Mouse (Mus musculus) embryonic facial prominence, embryonic 10.5 days (tissue): ENCODE results near the gene Gm45618. TPM values are rescaled to one million over a fixed set of nuclear protein-coding genes. Genes with fewer than 3 reads are reported as not detected.

Source experiments
- DNase-seq: peaks from one replicate; pipeline ENCODE4 v3.0.0-alpha.2; 2017; ENCODE audit warnings: low spot score
- H3K27ac ChIP-seq: fragments of 300-500 bp; sonication (generic); replicated peaks from 2 replicates; pipeline ENCODE4 v1.5.1; 2016; ENCODE audit warnings: mild to moderate bottlenecking
- H3K27me3 ChIP-seq: fragments of 300-500 bp; sonication (generic); replicated peaks from 2 replicates; pipeline ENCODE4 v1.6.1; 2016; ENCODE audit warnings: low read depth, mild to moderate bottlenecking; ENCODE audit not compliant: poor library complexity, severe bottlenecking
- H3K36me3 ChIP-seq: fragments of 300-500 bp; sonication (generic); replicated peaks from 2 replicates; pipeline ENCODE4 v1.6.1; 2016; ENCODE audit warnings: mild to moderate bottlenecking, moderate library complexity
- H3K4me1 ChIP-seq: fragments of 300-500 bp; sonication (generic); 2 replicates; pipeline ENCODE4 v1.6.1; 2016
- H3K4me3 ChIP-seq: fragments of 300-500 bp; sonication (generic); 2 replicates; pipeline ENCODE4 v1.5.1; 2016; ENCODE audit warnings: mild to moderate bottlenecking, moderate library complexity
- H3K9me3 ChIP-seq: fragments of 300-500 bp; sonication (generic); 2 replicates; pipeline ENCODE4 v1.6.1; 2016; ENCODE audit warnings: mild to moderate bottlenecking
- WGBS: fragments of 180-500 bp; shearing (Covaris S2); methylation state at CpG from one replicate; pipeline ENCODE4 v1.1.7; 2016; 5-methylcytosine and 5-hydroxymethylcytosine counted together
- polyA plus RNA-seq: library from polyadenylated mRNA; unstranded; fragments of >200 nt; fragmentation: Nextera tagmentation; extraction: Ambion mirVana; gene quantifications from 2 replicates; pipeline ENCODE4 v1.2.1, GENCODE M21; 2016

The Gm45618 gene
- polyA plus RNA-seq, 1 experiment from 2014 or later, result not detected

DNA sequence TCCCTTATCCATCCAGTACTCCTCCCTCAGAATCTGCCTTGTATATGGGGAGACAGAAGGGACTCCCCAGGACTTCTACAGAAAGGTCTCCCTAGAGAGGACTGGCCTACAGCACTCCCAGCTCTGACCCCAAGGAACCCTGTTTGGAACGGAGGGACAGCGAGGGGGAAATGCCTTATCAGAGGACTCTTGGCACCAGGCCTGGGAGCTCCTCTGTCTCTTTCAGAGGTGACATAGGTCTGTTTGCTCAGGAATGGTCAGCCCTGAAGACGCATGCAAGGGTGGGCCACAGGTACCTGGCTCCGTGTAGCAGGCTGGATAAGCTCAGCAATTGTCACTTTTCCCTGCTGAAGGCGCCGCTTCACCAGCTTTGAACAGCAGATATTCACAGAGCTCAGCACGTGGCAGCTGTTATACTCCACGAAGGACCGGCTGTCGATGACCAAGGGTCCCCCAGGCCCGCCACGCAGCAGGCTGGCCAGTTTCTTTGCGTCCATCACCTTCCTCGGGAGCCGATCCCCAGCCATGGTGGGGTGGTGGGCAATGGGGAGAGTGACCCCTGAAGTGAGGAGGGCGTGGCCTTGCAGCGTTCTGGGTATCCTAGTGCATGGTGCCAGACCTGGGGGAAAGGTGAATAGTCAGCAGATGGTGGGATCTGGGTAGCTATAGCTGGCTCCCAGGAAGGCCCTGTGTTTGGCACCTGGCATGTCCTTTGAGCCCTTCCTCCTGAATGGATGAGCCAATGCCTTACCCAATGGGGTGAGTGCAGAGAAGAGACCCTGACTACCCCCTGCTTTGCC lies 30.7 kb downstream of the Gm45618 start:
- Histone ChIP-seq H3K4me1 (peaks cover 38% of the 10 kb centered on the region), H3K36me3 (no peaks in the 10 kb centered on the region), H3K27me3 (peaks cover 100% of the 10 kb centered on the region), H3K4me3 (no peak overlapping the region), H3K9me3 (no peaks in the 10 kb centered on the region), H3K27ac (no peak overlapping the region)
- DNase-seq, result no peak
- 62% methylated on average over 17 of the region's 17 CpGs for whole genome bisulfite sequencing

DNA sequence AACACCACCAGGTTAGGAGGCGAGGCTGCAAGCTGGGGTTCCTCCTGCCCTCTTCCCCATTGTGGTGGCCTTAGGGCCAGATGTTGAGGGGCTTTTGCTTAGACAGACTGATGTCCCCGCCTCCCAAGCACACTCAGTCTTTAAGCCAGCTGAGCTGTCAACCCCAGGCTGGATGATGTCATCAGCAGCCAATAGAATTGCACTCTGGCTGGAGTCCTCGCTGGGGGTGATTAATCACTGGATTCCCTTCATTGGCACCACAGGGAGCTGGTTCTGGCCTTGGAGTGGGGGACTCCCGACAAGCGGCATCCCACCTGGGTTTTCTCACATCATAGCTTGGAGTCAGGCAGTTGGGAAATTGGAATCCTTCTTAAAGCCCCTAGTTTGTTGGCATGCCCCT lies 31.6 kb downstream of the Gm45618 start:
- peaks cover 29% of the 10 kb centered on the region for H3K4me1 ChIP-seq
- no peaks in the 10 kb centered on the region for H3K36me3 ChIP-seq
- H3K27me3 ChIP-seq, result peaks cover 100% of the 10 kb centered on the region
- H3K27ac ChIP-seq, result no peak overlapping the region
- no peaks in the 10 kb centered on the region for H3K9me3 ChIP-seq
- H3K4me3 ChIP-seq, result no peak overlapping the region
- DNase-seq, result peak; percentile 58
- 4% methylated on average over 5 of the region's 5 CpGs for WGBS

DNA sequence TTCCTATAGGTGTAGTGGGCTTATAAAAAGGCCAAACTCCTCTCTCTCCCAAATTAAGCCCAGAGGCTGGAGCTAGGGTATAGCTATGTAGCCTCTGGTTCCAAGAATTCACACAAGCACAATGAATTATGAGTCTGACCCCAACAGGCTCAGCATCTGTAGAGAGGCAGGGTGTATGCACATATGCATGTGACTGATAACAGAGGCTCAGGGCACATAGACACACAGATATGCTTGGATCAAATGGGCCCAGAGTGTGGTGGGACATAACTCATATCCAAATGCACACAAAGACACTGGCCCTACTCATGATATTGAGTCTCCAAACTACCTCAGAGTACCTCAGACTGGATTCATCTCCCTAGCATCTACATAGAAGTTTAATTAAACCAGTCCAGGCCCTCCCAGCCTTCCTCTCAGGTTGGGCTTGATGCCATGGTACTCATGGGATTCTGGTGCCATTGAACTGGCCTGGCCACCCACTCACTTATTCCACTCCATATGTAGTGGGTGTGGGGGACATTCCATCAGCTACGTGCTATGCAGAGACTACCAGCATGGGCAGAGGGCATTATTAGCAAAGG lies 33.4 kb downstream of the Gm45618 start:
- Histone ChIP-seq H3K27me3 (peaks cover 100% of the 10 kb centered on the region), H3K9me3 (no peaks in the 10 kb centered on the region), H3K4me3 (no peak overlapping the region), H3K27ac (peak overlapping the region; percentile 41; the same call in 1 of the 2 replicates), H3K4me1 (peaks cover 32% of the 10 kb centered on the region), H3K36me3 (peaks cover 6% of the 10 kb centered on the region; the same call in 1 of the 2 replicates)
- WGBS, result 92% methylated on average over 1 of the region's 1 CpGs
- no peak for DNase-seq

DNA sequence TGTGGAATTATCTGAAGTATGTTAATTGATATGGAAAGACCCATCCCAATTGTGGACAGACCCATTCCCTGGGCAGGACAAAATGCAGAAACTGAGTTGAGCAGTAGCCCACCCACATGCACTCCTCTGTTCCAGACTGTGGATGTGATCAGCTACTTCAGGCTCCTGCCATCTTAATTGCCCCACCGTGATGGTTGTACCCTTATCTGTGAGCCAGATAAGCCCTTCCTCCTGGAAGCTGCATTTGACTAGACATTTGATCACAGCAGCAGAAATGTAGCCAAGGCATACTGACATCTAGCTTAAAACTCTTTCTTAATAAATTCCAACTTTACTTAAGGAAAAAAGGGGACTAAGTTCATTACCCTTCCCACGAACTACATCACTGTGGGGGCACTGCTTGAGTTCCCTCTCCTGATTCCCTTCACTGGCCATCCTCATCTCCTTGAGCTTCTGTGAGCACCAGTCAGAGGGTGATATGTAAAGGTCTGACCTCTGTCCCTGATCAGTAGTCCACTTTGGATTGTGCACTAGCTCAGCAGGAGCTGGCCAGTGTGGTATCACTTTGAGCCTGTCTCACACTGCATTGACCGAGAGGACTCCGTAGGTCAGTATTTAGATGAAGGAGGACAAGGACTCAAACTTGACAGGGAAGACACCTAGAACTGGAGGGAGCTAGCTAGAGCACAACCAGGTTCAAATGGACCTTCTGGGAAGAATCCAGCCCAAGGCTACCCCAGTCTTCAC lies 34.2 kb downstream of the Gm45618 start:
- Histone ChIP-seq H3K4me1 (peaks cover 31% of the 10 kb centered on the region), H3K9me3 (no peaks in the 10 kb centered on the region), H3K27me3 (peaks cover 100% of the 10 kb centered on the region), H3K4me3 (no peak overlapping the region), H3K36me3 (peaks cover 10% of the 10 kb centered on the region; the same call in 1 of the 2 replicates), H3K27ac (no peak overlapping the region)
- WGBS, result 84% methylated on average over 4 of the region's 4 CpGs
- DNase-seq, result no peak

DNA sequence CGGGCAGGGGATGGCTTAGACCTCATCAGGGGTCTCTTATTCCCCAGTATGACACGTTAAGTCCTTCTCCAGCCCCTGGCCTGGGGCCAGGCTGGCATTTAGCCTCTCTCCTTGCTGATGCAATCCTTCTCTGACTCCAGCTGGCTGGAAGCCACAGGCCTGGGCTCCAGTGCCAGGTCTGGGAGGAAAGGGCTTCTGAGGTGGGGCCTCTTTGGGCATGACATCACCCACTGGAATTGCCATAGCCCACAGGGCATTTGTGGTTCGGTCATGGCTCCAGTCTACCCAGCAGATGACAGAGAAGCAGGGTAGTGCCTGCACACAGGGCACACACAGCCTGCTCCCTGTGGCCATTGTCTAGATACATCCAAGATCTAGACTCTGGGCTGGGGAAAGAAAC lies 35.7 kb downstream of the Gm45618 start:
- WGBS, result 53% methylated on average over 3 of the region's 3 CpGs
- H3K4me3 ChIP-seq, result no peak overlapping the region
- H3K27ac ChIP-seq, result no peak overlapping the region
- H3K9me3 ChIP-seq, result no peaks in the 10 kb centered on the region
- H3K27me3 ChIP-seq, result peaks cover 99% of the 10 kb centered on the region
- peaks cover 10% of the 10 kb centered on the region; the same call in 1 of the 2 replicates for H3K36me3 ChIP-seq
- peaks cover 28% of the 10 kb centered on the region for H3K4me1 ChIP-seq
- no peak for DNase-seq

DNA sequence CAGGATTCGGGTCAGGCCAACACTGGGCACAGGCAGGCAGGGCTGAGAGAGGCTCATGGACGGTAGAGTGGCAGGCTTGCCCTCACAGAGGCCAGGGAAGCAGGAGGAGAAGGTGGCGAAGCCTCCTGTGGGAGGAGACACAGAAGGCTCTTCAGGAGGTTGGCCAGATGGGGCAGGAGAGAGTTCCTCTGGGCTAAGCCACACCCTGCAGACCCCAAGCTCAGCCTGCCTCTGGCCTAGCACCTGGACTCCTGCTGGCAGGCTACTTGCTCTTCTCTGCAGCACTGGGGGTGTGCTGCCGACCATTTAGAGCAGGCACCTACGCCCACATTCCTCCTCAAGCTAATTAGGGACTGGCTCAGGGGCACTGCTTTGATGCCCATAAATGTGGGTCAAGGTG lies 36.1 kb downstream of the Gm45618 start:
- no peak for DNase-seq
- Histone ChIP-seq H3K27ac (no peak overlapping the region), H3K9me3 (no peaks in the 10 kb centered on the region), H3K4me3 (no peak overlapping the region), H3K27me3 (peaks cover 99% of the 10 kb centered on the region), H3K4me1 (peaks cover 24% of the 10 kb centered on the region), H3K36me3 (peaks cover 10% of the 10 kb centered on the region; the same call in 1 of the 2 replicates)
- WGBS, result 18% methylated on average over 5 of the region's 5 CpGs

DNA sequence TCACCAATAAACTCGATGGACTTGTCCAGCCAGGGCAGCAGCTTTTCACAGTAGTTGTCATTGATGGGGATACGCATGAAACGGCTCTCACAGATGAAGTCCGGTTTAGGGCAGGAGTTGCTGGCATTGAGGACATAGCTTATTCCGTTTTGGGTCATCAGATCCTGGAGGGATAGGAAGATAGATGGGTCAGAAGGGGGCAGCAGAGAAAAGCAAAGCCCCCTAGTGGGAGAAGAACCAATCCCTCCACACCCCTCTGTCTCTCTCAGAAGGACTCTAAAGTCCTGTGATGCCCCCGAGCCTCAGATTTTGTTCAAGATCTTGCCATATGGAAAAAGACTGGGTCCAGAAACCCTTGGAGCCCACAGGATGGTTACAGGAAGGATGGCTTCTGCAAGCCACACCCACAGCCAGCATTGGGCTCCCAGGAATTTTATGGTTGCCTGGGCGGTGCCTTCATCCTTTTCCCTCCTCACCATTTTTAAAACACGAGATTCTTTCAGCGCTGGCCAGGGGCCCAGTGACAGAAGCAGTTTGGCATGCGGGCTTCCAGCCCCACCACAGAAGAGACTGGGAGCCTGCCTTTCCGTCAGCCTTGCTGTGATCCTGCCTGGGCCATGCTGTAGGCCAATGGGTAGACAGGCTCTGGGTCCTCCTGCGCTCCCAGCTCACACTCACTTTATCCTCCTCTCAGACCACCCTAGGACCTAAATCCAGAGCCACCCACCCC lies 36.8 kb downstream of the Gm45618 start:
- H3K9me3 ChIP-seq, result no peaks in the 10 kb centered on the region
- WGBS, result 32% methylated on average over 12 of the region's 12 CpGs
- peaks cover 10% of the 10 kb centered on the region; the same call in 1 of the 2 replicates for H3K36me3 ChIP-seq
- no peak overlapping the region for H3K4me3 ChIP-seq
- H3K27me3 ChIP-seq, result peaks cover 99% of the 10 kb centered on the region
- peaks cover 17% of the 10 kb centered on the region for H3K4me1 ChIP-seq
- H3K27ac ChIP-seq, result no peak overlapping the region
- no peak for DNase-seq

DNA sequence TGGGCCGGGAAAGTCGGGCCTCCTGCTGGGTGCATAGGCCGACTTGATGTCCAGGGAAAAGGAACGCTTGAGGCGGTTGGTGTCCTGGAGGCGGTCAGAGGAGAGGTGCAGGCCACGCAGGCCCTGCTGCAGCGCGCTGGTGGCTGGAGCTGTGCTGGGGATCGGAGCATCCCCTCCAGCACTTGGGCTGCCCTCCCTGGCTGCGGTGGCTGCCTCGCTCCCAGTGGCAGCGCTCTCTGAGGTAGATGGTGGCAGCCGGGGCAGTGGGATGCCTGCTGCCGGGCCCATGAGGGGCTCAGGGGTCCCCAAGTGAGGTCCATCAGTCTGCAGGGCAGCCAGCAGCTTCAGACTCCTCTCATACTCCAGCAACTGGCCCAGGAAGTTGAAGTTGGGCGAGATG lies 37.9 kb downstream of the Gm45618 start:
- H3K4me3 ChIP-seq, result peak overlapping the region; percentile 57
- no peak for DNase-seq
- 10% methylated on average over 16 of the region's 16 CpGs for WGBS
- H3K9me3 ChIP-seq, result no peaks in the 10 kb centered on the region
- H3K27me3 ChIP-seq, result peaks cover 88% of the 10 kb centered on the region
- H3K36me3 ChIP-seq, result peaks cover 10% of the 10 kb centered on the region; the same call in 1 of the 2 replicates
- no peak overlapping the region; the same call in 1 of the 2 replicates for H3K27ac ChIP-seq
- peaks cover 11% of the 10 kb centered on the region for H3K4me1 ChIP-seq

DNA sequence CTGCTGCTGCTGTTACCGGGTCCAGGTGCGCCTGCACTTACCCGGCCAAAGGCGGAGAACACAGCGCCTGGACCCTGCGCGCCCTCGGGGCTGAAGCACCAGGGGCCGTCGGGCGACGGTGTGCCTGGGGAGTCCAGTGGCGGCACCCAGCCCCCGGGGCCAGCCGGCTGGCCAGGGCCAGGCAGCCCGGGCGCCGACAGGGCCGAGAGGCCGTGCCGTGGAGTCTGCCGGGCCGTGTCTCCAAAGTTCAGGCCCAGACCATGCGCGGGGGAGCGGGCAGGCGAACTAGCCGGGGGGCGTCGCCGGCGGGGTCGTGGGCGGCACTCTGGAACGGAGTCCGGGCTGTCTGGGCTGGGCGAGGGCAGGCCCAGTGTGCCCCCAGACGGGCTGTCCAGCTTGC lies 38.4 kb downstream of the Gm45618 start:
- 3% methylated on average over 38 of the region's 38 CpGs for WGBS
- peak; percentile 49 for DNase-seq
- Histone ChIP-seq H3K4me1 (peaks cover 11% of the 10 kb centered on the region), H3K27ac (no peak overlapping the region; the same call in 1 of the 2 replicates), H3K27me3 (peaks cover 84% of the 10 kb centered on the region), H3K36me3 (peaks cover 10% of the 10 kb centered on the region; the same call in 1 of the 2 replicates), H3K9me3 (no peaks in the 10 kb centered on the region), H3K4me3 (peak overlapping the region; percentile 57)

DNA sequence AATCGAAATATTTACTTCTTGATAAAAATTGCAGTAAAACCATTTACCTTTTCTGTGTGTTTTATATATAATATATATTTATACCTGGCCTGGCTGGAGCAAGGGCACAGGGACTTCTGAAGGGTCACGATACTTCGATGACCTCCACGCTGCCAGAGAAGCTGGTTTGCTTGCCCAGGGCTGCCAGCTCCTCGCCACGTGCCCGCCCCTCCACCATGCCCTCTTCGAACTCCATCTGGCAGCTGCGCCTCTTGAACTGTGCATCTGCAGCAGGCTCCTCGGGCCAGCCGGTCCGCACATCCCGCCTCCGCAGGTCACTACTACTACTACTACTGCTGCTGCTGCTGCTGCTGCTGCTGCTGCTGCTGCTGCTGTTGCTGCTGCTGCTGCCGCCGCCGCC lies 38.8 kb downstream of the Gm45618 start:
- H3K4me3 ChIP-seq, result peak overlapping the region; percentile 57
- H3K4me1 ChIP-seq, result peaks cover 11% of the 10 kb centered on the region
- DNase-seq, result peak; percentile 37
- H3K9me3 ChIP-seq, result no peaks in the 10 kb centered on the region
- 23% methylated on average over 17 of the region's 17 CpGs for WGBS
- no peak overlapping the region; the same call in 1 of the 2 replicates for H3K27ac ChIP-seq
- peaks cover 10% of the 10 kb centered on the region; the same call in 1 of the 2 replicates for H3K36me3 ChIP-seq
- H3K27me3 ChIP-seq, result peaks cover 84% of the 10 kb centered on the region

DNA sequence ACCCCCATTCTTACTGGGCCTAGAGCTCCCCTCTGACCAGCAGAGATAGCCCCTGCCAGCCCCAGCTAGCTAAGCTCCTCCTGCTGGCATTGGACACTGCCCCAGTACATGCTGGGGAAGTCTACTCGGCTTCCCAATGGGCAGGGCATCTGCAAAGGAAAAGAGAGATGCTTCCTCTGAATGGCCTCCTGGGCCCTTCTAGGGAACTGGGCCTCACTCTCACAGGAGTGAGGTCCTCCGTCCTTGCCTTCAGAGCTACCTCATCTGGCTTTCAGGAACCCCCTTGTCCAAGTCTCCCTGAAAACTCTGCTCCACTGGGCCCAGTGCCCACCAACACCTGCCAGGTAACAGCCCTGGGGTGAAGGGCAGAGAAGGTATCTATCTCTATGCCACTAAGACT lies 39.7 kb downstream of the Gm45618 start:
- Histone ChIP-seq H3K27ac (no peak overlapping the region), H3K9me3 (no peaks in the 10 kb centered on the region), H3K36me3 (peaks cover 10% of the 10 kb centered on the region; the same call in 1 of the 2 replicates), H3K4me3 (no peak overlapping the region), H3K4me1 (peaks cover 11% of the 10 kb centered on the region), H3K27me3 (peaks cover 76% of the 10 kb centered on the region)
- 54% methylated on average over 2 of the region's 2 CpGs for WGBS
- DNase-seq, result no peak

DNA sequence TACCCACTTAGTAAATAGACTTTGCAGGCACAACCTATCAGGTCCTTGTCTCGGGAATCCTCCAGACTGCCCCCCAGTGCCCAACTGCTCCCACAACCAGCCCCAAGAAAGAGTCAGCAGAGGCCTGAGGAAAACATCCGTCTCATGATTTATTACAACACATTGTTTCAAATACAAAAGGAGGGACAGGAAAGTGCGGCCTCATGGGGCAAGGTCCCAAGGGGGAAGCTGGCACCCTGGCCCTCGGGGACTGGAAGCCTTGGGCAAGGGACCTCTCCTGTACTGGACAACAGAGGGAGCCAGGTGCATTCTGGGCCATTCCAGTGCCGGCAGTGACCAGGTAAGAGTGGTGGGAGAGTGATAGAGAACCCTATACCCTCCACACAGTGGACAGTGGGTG lies 41.2 kb downstream of the Gm45618 start:
- H3K9me3 ChIP-seq, result no peaks in the 10 kb centered on the region
- DNase-seq, result no peak
- peaks cover 72% of the 10 kb centered on the region for H3K27me3 ChIP-seq
- 64% methylated on average over 5 of the region's 5 CpGs for WGBS
- H3K36me3 ChIP-seq, result peaks cover 10% of the 10 kb centered on the region; the same call in 1 of the 2 replicates
- no peak overlapping the region for H3K4me3 ChIP-seq
- peaks cover 11% of the 10 kb centered on the region for H3K4me1 ChIP-seq
- H3K27ac ChIP-seq, result no peak overlapping the region
